30 mouse cellular contexts compared by ENCODE assay signal in the genomic region with DNA sequence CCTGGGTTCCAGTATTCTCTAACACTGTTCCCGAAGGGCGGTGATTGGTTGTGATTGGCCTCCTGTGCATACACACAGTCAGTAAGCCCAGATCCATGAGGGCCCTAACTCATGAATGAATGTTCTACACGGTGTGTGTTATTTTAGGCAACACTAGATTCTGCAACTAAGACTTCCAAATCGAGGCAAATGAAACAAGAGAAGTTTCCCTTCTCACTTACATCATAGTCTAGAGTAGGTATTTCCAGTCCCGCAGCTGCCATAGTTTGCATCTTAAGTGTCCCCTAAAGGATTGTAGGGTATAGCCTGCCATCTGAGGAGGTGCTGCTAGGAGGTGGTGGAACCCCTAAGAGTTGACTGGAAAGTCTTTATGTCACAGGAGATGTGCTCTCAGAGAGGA.
"Had no signal": no experiment of that assay in that cellular context is flagged by ENCODE, and none has a peak within 500 bp of the region (broad histone marks: within the 10 kb centered on the region; RNA-seq: fewer than 3 reads in every experiment).

No protein-coding gene starts in this region.

- H3K4me2 ChIP-seq: limb, embryonic 12.5 days; limb, embryonic 13.5 days; limb, embryonic 15.5 days; liver, embryonic 11.5 days; liver, embryonic 13.5 days; lung, embryonic 14.5 days; lung, embryonic 15.5 days; midbrain, embryonic 11.5 days; midbrain, embryonic 12.5 days; midbrain, embryonic 13.5 days; midbrain, embryonic 15.5 days; neural tube, embryonic 12.5 days; neural tube, embryonic 13.5 days had no signal

- ATAC-seq: lung, postnatal 0 days; midbrain, embryonic 13.5 days; midbrain, embryonic 15.5 days; midbrain, embryonic 16.5 days had no signal

- H3K4me1 ChIP-seq: midbrain, embryonic 15.5 days had no signal

- H3K27ac ChIP-seq: left cerebral cortex, adult 2 months; limb, embryonic 10.5 days; limb, embryonic 12.5 days; limb, embryonic 13.5 days; limb, embryonic 15.5 days; liver, embryonic 14.5 days; lung, embryonic 15.5 days; macrophage; midbrain, embryonic 10.5 days; midbrain, embryonic 12.5 days; midbrain, embryonic 13.5 days; midbrain, embryonic 15.5 days; neural tube, embryonic 12.5 days; neural tube, embryonic 13.5 days had no signal

- H3K4me3 ChIP-seq: left cerebral cortex, adult 2 months; limb, embryonic 10.5 days; limb, embryonic 12.5 days; limb, embryonic 13.5 days; limb, embryonic 15.5 days; liver, embryonic 13.5 days; lung, embryonic 15.5 days; megakaryocyte, embryonic 14.5 days; midbrain, embryonic 10.5 days; midbrain, embryonic 12.5 days; midbrain, embryonic 13.5 days; midbrain, embryonic 15.5 days; myocyte; neural tube, embryonic 12.5 days; neural tube, embryonic 13.5 days had no signal

- H3K27me3 ChIP-seq: liver, embryonic 13.5 days; lung, embryonic 15.5 days; megakaryocyte, embryonic 14.5 days; midbrain, embryonic 12.5 days; midbrain, embryonic 13.5 days; midbrain, embryonic 15.5 days; neural tube, embryonic 12.5 days; neural tube, embryonic 13.5 days had no signal

- DNase-seq: left cerebral cortex, postnatal 4 days; liver, embryonic 13.5 days; lung, adult 18-20 months; lung, adult 2 months; lung, embryonic 14.5 days; lung, postnatal 10 days; lung, postnatal 14 days; lung, postnatal 36 days; lung, postnatal 4 days; midbrain, embryonic 14.5 days had no signal

- H3K9ac ChIP-seq: limb, embryonic 12.5 days; limb, embryonic 13.5 days; limb, embryonic 15.5 days; liver, embryonic 13.5 days; liver, embryonic 14.5 days; lung, embryonic 14.5 days; lung, embryonic 15.5 days; midbrain, embryonic 12.5 days; midbrain, embryonic 13.5 days; midbrain, embryonic 15.5 days; neural tube, embryonic 12.5 days; neural tube, embryonic 13.5 days had no signal

- H3K36me3 ChIP-seq: limb, embryonic 10.5 days; limb, embryonic 12.5 days; limb, embryonic 13.5 days; limb, embryonic 15.5 days; liver, embryonic 13.5 days; lung, embryonic 15.5 days; midbrain, embryonic 12.5 days; midbrain, embryonic 13.5 days; midbrain, embryonic 15.5 days; neural tube, embryonic 12.5 days; neural tube, embryonic 13.5 days had no signal

- H3K9me3 ChIP-seq: limb, embryonic 10.5 days; limb, embryonic 12.5 days; limb, embryonic 13.5 days; limb, embryonic 15.5 days; liver, embryonic 13.5 days; lung, embryonic 15.5 days; megakaryocyte, embryonic 14.5 days; midbrain, embryonic 10.5 days; midbrain, embryonic 12.5 days; midbrain, embryonic 13.5 days; midbrain, embryonic 15.5 days; neural tube, embryonic 12.5 days; neural tube, embryonic 13.5 days had no signal
